Mouse (Mus musculus): ENCODE measurements around the gene Zmiz1. TPM values are rescaled to one million over a fixed set of nuclear protein-coding genes. Genes with fewer than 3 reads are reported as not detected.

Zmiz1 gene
- total RNA-seq, 4 experiments from 2014 or later: 18.5 to 28.7 (median 21.8) TPM

DNA sequence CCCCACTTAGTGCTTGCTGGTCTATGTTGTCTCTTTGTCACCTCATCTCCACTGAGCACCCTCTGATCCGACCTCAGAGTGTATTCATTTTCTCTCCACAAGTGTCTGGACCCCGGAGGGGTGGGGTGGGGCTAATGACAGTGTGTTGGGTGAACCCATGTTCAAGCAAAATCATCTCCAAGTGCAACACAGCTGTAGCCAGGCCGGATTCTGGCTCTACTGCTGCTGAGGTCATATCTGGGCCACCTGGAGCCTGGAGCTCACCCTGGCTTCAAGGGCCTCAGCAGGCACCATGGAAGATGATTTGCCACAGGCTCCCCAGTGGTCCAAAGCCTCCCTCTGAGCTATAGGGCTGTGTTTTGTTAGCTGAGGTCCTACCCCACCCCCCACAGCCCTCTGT lies 52.6 kb downstream of the Zmiz1 start:
- DNase-seq (ENCODE audit: low spot score in 2 of 2): no peak

DNA sequence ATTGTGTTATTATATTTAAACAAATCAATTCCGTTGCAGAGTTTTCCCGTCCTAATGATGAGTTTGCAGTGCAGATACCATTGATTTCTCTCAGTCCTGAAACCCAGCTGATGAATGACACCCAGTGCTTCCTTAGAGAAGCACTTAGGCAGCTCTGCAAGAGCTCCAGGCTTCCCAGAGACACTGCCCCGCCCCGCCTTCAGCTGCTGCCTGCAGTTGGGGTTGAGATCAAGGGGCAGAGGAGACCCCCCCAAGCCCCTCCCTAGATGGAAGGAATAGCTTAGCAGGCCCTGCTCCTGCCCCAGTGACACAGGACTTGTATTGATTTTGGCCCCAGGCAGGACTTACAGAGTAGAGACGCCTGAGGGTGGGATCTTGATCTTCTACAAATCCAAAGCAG lies 53.0 kb downstream of the Zmiz1 start:
- no peak for DNase-seq (ENCODE audit: low spot score in 2 of 2)

DNA sequence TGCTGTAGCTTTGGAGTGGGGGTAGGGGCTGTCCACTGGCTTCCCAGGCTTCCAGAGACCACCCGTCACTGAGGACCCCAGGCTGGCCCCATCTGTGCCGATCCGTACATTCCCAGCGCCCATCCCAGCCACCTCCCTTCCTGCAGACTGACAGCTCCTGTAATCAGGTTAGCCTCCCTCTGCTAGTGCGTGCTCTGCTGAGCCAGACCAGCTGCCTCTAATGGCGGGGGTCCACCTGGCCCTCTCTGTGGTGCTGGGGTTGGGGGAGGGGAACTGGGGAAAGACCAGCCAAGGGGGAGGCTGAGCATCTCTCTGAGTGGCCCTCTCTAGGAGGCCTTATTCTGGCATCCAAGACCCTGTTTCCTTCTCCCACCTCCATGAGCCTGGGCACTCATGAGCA lies 53.8 kb downstream of the Zmiz1 start:
- DNase-seq (ENCODE audit: low spot score in 2 of 2): no peak

GRCm38 (mm10) chr14:25513496-25513895 lies 54.5 kb downstream of the Zmiz1 start:
- peak; percentile 72 to 81 for DNase-seq (ENCODE audit: low spot score in 2 of 2)

DNA sequence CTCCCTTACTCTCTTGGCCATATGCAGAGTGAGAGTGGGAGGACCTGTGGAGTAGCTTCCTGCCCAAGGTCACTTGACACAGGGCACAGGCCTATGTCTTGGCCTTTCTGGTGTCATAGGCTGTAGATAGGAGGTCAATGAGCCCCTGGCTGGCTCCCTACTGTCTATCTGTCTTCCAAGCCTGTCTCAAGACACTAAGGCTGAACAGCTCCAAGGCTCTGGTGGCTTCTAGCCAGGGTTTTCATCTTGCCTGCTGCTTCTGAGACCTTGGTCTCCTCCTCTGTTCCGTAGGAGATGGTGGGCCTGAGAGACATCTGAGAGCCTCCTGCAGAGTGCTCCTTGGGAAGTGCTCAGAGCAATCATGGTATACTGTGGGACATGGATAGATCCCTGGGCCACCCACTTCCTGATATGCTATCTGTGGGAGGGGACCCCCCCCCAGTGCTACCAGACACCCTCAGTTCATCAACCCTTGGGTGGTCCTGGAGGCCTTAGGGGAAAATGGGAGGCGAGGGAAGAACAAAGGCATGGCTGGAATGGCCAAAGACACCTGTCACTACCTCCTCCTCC lies 56.0 kb downstream of the Zmiz1 start:
- DNase-seq (ENCODE audit: low spot score in 2 of 2): no peak

- DNase-seq (ENCODE audit: low spot score in 2 of 2): no peak
These were observed 56.9 kb downstream of the Zmiz1 start for GRCm38 (mm10) chr14:25515924-25516323.

DNA sequence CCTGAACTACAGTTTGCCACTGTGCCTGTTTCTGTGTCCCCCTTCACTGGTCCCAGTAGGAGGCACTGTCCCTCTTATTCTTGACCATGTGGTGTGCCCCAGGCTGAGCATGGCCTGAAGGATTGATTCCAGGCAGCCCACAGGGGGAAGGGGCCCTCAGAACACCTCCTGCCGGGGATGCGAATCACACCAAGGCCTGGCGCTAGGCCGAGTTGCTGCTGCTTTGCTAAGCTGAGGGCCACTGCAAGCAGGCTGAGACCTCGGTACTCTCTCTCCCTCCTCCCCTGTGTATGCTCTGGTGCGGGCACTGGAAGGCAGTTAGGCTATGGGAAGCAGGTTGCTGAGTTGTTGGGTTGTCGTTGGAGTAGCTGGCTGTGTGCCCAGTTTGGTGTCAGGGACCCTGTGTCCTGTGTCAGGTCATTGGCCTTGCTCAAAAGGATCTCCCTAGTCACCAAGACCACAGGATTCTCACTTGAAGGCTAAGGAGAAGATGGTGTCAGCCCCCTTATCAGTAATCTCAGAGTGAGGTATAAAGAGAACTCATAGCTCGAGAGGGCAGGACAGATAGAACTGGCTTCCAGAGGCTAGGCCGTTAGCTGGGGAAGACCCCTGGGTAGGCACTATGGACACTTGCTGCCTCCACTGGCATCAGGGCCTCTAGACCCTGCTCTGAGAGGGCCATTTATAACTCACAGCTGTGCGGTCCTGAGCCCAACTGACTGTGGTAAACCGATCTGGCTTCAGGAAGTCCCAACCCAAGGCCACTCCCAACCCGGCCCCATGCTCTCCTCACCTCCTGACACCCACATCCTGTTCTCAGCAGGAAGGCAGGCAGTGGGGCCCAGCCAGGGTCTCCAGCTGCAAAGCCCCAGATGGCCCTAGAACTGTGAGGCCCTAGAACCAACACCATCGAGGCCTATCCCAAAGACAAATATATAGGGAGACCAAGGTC lies 57.9 kb downstream of the Zmiz1 start:
- peak in 1 of 2 experiments; percentile 59 for DNase-seq (ENCODE audit: low spot score in 2 of 2)

DNA sequence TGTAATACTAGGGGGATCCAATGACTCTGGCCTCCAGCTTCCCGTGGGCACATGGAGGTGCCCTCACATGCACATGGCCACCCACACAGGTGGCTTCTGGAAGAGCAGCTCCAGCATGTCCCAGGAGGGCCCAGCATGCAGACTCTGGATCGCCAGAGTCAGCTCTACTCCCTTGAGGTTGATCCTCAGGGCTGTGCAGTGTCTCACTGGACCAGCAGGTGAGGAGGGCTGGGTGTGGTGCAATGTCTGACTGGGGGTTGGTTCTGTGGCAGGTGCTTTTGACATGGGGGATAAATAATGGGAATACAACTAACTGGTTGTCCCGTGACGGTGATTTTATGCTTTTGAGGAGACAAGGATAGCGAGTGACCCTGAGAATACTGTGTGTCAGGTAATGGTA lies 59.7 kb downstream of the Zmiz1 start:
- no peak for DNase-seq (ENCODE audit: low spot score in 2 of 2)

- DNase-seq (ENCODE audit: low spot score in 2 of 2): peak; percentile 68 to 72
These were observed 60.7 kb downstream of the Zmiz1 start for GRCm38 (mm10) chr14:25519656-25520055.

- DNase-seq (ENCODE audit: low spot score in 2 of 2): no peak
These were observed 61.6 kb downstream of the Zmiz1 start for GRCm38 (mm10) chr14:25520589-25520988.

GRCm38 (mm10) chr14:25520991-25521390 lies 62.0 kb downstream of the Zmiz1 start:
- no peak for DNase-seq (ENCODE audit: low spot score in 2 of 2)

- DNase-seq (ENCODE audit: low spot score in 2 of 2): no peak
These were observed 62.5 kb downstream of the Zmiz1 start for GRCm38 (mm10) chr14:25521500-25521899.

- no peak for DNase-seq (ENCODE audit: low spot score in 2 of 2)
These were observed 63.4 kb downstream of the Zmiz1 start for GRCm38 (mm10) chr14:25522415-25522814.

GRCm38 (mm10) chr14:25523230-25524110 lies 64.5 kb downstream of the Zmiz1 start:
- DNase-seq (ENCODE audit: low spot score in 2 of 2): no peak

GRCm38 (mm10) chr14:25524111-25524495 lies 65.1 kb downstream of the Zmiz1 start:
- DNase-seq (ENCODE audit: low spot score in 2 of 2): no peak

GRCm38 (mm10) chr14:25524884-25525283 lies 65.9 kb downstream of the Zmiz1 start:
- DNase-seq (ENCODE audit: low spot score in 2 of 2): no peak

DNA sequence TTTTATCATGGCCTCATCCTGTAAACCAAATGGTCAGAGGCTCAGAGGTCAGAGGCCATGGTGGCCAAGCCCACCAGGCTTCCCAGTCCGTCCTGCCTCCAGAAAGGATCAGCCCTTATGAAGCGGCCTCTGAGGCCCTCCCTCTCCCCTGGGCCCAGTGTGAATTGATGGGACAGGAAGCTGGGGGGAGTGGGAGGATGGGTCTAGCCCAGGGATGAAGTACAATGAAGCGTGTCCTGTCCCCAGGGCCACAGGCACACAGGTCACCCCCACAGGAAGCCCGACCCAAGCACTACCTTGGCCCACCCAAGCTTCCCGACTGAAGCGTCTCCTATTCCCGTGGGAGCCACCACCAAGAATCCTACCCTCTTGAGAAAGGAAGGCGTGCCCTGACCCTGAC lies 66.7 kb downstream of the Zmiz1 start:
- no peak for DNase-seq (ENCODE audit: low spot score in 2 of 2)

DNA sequence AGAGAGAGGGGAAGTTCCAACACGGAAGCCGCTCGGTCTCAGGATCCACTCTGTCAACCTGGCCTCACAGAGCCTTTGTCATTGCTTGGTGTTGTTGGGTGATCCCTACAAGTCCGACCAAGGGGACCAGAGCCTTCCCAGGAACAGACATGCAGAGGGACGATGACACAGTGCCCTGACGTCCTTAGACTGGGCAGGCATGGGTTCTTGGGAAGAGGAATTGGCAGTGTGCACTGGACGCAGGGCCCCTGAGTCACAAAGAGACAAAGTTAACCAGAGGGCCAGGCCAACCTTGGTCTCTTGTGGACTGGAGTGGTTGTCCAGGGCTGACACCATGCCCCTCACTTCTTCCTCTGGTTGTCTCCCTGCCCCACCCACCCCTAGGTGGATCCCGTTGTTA lies 67.9 kb downstream of the Zmiz1 start:
- DNase-seq (ENCODE audit: low spot score in 2 of 2): no peak

DNA sequence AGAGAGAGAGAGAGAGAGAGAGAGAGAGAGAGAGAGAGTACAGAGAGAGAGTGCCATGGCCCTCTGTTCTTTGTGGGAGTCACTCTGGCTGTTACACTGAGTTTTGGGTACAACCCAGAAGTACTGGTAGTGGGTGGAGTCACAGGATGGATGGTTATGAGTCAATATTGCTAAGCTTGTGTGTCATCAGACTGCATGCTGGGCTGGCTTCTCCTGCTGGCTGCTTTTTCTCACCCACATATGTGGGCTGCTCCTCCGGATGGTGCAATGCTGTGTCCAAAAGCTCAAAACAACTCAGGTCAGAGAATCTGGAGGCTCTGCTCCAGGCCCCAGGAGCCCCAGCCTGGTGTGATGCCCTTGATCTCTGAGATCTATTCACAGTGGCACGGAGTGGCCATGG lies 68.3 kb downstream of the Zmiz1 start:
- DNase-seq (ENCODE audit: low spot score in 2 of 2): no peak

- DNase-seq (ENCODE audit: low spot score in 2 of 2): no peak
These were observed 71.4 kb downstream of the Zmiz1 start for GRCm38 (mm10) chr14:25530342-25530741.

- no peak for DNase-seq (ENCODE audit: low spot score in 2 of 2)
These were observed 71.8 kb downstream of the Zmiz1 start for GRCm38 (mm10) chr14:25530815-25531214.

GRCm38 (mm10) chr14:25533010-25533409 lies 74.0 kb downstream of the Zmiz1 start:
- no peak for DNase-seq (ENCODE audit: low spot score in 2 of 2)
